Mouse (Mus musculus) T-helper 2 cell (primary cell): ENCODE data around the gene Ccdc7b.
"Not testable (repeated sequence)": the region's sequence is repeated elsewhere in the genome, so short reads cannot be mapped to it uniquely, and the experiment has no call there.

Source experiments
- in situ Hi-C: fragments of 300-600 bp; cut with MboI, MseI; formaldehyde crosslinking; loops from one replicate; pipeline ENCODE4 v1.15.1; 2025; ENCODE audit warnings: high pct_unique_total_duplicates

The Ccdc7b gene

DNA sequence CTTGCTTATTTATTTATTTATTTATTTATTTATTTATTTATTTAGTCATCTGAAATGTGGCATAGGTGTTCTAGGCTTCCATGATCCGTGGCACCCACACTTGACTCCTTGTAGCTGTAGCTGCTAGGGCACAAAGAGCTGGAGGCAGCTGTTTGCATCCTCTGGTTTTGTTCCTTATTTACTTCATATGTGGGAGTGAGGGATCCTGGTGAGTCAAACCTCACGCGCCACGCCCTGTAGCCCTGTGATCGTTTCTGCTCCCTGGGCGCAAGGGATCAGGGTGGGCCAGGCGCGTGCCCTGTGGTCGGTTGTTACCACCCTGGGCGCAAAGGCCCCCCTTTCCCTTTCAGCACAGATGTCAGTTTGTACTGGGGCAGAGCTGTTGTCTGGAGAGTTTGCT lies at the start of gene Ccdc7b:
Ccdc7b (plus strand) TSS at position 301 of the 400 bp plus-strand sequence.
- in situ Hi-C loops: not testable (repeated sequence)

- in situ Hi-C loops: not testable (repeated sequence)
Observed at GRCm38 (mm10) chr8:129065417-129065816, 1.5 kb upstream of the Ccdc7b start, which contains the start of gene Ccdc7a. Gene Ccdc7a (minus strand): TSS chr8:129065517.

DNA sequence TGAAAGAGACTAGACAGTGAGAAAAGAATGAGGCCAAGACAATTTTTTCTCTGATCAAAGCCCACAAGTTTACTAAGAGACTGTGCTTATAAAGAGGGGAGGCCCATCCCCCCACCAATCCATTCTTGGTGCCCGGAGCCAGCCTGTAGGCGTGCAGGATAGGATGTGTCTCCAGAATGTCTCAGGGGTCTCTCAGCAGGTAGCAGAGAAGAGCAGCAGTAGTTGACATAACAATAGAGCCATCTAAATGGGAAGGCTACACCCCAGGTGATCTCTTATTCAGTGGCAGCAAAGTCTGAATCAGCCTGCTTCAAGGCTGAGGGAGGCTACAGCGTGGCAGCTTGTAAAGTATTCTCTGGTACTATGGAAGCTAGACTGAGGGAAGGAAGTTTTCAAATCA lies 48.8 kb downstream of the Ccdc7b start:
- in situ Hi-C loops: not testable (repeated sequence)

DNA sequence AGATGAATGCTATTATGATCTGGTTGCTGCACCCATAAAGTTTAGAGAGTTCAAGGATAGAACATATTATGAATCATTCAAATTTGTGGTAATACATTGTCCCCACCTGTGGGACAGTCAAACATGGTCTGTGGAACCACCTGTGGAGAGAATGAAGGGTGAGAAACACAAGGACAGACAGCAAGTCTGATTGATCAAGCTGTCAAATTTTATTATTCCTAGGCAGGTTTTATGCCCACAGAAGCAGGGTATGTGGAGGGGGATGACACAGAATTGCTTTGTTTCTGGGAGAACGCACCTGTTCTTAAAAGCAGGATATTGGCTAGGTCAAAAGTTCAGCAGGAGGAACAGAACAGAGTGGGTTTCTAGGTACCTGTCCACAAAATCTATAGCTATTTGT lies 64.6 kb downstream of the Ccdc7b start, which contains the start of gene Gm10999:
Gm10999 (minus strand) TSS at position 101 of the 400 bp plus-strand sequence.
- in situ Hi-C loops: no loop called here

DNA sequence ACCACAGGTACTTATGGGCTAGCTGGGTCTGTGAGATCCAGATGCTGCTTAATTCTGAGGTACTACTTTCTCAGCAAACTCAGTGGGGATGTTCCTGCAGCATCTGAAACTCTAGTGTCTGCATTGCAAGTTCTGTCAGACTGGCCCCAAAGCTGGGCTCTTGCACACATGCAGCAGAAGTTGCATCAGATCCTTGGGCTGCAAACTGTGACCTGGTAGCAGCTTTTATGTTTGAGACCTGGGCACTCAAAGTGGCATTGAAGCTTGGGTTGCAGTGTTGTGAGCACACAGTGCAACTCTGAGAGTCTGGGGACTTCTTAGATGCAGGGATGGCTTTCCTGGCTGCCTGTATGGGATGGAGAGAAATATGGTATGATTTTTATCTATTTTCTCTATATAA lies 66.5 kb downstream of the Ccdc7b start:
- in situ Hi-C loops: no loop called here
